Mouse (Mus musculus): Measurements from ENCODE around the gene Mrgprh. TPM values are rescaled to one million over a fixed set of nuclear protein-coding genes. Genes with fewer than 3 reads are reported as not detected.

Gene Mrgprh
- polyA plus RNA-seq (2016; fragmentation: Nextera tagmentation; extraction: Ambion mirVana): not detected in 2 replicates

DNA sequence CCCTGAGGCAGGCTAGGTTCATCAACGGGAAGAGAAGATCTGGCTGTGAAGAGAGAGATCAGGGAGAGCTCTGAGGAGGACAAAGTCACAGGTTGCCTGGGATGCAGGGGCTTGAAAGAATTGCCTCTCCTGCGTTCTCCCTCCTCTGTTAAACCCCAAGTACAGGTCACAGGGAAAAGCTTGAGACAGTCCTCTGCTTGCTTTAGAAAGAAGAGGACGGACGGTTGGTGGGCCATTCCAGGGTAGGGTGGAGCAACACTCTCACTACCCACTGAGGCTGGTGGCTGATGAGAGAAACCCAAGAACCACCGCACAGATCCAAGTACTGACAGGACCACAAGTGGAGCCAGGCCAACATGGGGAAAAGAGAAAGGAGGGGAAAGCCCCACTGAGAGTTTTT is at the start of gene Mrgprh:
Gene Mrgprh (plus strand): TSS at position 301 of the 400 bp plus-strand sequence.
- H3K9me3 ChIP-seq: no peaks in the 10 kb centered on the region
- H3K36me3 ChIP-seq (replicated peaks): no peaks in the 10 kb centered on the region
- H3K4me3 ChIP-seq: no peak within 1 kb of the TSS
- WGBS: 85% methylated on average over 5 of the region's 5 CpGs
- H3K27ac ChIP-seq: no peak within 1 kb of the TSS
- peaks cover 4% of the 10 kb centered on the region; the same call in 1 of the 2 replicates for H3K4me1 ChIP-seq
- H3K27me3 ChIP-seq (ENCODE audit: poor library complexity, severe bottlenecking): peaks cover 16% of the 10 kb centered on the region
- no peak for DNase-seq (ENCODE audit: extremely low spot score, low spot score)

DNA sequence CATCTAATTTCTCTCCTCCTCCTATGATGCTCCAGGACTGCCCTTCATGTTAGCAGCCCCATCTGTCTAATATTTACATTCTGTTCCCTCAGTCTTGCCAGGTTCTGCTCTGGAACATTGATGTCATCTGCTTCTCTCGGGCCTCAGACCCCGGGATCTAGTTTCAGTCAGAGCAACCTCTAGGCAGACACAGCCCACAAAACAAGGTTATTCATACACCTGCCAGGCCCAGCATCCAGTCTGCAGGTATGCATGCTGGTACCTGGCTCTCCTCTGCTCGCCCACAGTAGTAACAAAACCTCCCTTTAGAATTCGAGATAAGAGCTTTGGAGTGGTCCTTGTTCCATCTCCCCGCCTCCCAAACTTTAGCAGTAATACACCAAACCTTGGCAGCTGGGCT is 45.5 kb upstream of the Mrgprh start:
- 87% methylated on average over 5 of the region's 5 CpGs for WGBS
- Histone ChIP-seq H3K36me3 (replicated peaks) (no peaks in the 10 kb centered on the region), H3K9me3 (peaks cover 6% of the 10 kb centered on the region; the same call in 1 of the 2 replicates), H3K4me1 (no peaks in the 10 kb centered on the region), H3K4me3 (no peak overlapping the region), H3K27me3 (ENCODE audit: poor library complexity, severe bottlenecking) (no peaks in the 10 kb centered on the region), H3K27ac (no peak overlapping the region)
- DNase-seq (ENCODE audit: extremely low spot score, low spot score): no peak

DNA sequence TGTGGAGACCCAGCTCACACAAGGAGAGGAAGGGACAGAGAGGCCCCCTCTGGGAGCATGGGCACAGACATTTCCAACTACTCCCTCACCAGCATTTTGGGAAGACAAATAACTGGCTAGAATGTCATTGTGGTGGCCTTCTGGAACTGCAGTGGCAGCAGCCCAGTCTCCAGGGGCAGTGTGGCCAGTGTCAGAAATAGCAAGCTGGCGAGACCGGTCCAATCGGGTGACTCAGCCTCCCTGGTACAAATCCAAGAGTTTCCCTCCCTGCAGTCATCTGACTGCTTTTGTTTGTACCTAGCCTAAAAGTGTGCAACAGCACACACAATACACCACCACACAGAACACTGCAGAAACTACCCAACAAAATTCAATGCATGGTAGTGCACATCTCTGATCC is 43.6 kb upstream of the Mrgprh start:
- Histone ChIP-seq H3K9me3 (no peaks in the 10 kb centered on the region), H3K27ac (no peak overlapping the region), H3K4me1 (no peaks in the 10 kb centered on the region), H3K36me3 (replicated peaks) (no peaks in the 10 kb centered on the region), H3K4me3 (no peak overlapping the region), H3K27me3 (ENCODE audit: poor library complexity, severe bottlenecking) (no peaks in the 10 kb centered on the region)
- DNase-seq (ENCODE audit: extremely low spot score, low spot score): no peak
- 95% methylated on average over 3 of the region's 3 CpGs for WGBS

DNA sequence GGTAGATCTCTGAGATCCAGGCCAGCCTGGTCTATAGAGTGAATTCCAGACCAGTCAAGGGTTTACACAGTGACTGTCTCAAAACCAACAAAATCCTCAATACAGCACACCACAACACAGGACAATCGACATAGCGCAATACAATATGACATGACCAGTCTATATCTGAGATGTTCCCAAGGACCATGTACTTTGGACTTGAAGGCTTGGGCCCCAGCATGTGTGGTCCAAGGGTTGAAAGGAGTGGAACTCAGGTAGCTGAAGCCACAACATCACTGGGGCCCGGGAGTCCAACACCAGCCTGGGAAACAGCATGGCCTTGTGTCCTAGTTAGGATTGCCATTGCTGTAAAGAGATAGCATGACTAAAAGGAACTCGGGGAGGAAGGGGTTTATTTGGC is 43.2 kb upstream of the Mrgprh start:
- no peaks in the 10 kb centered on the region for H3K27me3 ChIP-seq (ENCODE audit: poor library complexity, severe bottlenecking)
- no peaks in the 10 kb centered on the region for H3K36me3 ChIP-seq (replicated peaks)
- no peaks in the 10 kb centered on the region for H3K4me1 ChIP-seq
- H3K4me3 ChIP-seq: no peak overlapping the region
- no peaks in the 10 kb centered on the region for H3K9me3 ChIP-seq
- no peak overlapping the region for H3K27ac ChIP-seq
- DNase-seq (ENCODE audit: extremely low spot score, low spot score): no peak
- WGBS: 91% methylated on average over 4 of the region's 4 CpGs

DNA sequence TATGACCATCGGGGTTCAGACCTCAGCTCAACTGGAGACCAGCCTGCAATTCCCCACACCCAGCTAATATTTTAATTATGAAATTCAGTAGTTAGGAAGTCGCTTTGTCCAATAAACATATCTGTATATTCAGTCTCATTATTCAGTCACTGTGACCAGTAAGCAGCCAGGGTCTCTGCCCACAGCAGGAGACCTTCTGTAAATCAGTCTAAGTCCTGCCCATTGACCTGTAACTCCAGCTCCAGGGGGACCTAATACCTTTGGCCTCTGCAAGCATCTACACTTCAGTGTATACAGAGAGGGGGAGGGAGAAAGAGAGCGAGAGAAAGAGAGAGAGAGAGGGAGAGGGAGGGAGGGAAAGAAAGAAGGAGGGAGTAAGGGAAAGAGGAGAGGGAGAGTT is 41.5 kb upstream of the Mrgprh start:
- H3K36me3 ChIP-seq (replicated peaks): no peaks in the 10 kb centered on the region
- no peak for DNase-seq (ENCODE audit: extremely low spot score, low spot score)
- no peak overlapping the region for H3K4me3 ChIP-seq
- no peaks in the 10 kb centered on the region for H3K27me3 ChIP-seq (ENCODE audit: poor library complexity, severe bottlenecking)
- no peak overlapping the region for H3K27ac ChIP-seq
- 72% methylated on average over 3 of the region's 3 CpGs for WGBS
- H3K4me1 ChIP-seq: no peaks in the 10 kb centered on the region
- H3K9me3 ChIP-seq: no peaks in the 10 kb centered on the region

DNA sequence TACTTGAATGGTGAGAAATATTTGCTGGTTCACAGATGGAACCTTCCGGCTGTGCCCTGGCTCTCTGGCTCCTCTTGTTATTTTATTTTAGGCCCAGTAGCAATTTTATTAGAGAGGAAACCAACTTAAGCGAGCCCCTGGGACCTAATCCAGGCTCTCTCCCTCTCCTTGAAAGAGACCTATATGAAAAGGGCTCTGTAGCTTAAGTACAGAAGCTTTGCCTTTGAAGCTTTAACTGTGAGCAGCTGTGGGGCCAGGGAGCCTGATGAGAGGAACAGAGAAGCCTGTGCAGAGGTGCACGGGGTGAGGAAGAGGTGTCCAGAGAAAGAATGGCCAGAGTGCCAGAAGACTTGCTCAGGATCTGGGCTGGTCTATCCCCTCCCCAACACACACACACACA is 41.0 kb upstream of the Mrgprh start:
- Histone ChIP-seq H3K4me1 (no peaks in the 10 kb centered on the region), H3K4me3 (no peak overlapping the region), H3K27ac (no peak overlapping the region), H3K9me3 (no peaks in the 10 kb centered on the region), H3K27me3 (ENCODE audit: poor library complexity, severe bottlenecking) (no peaks in the 10 kb centered on the region), H3K36me3 (replicated peaks) (no peaks in the 10 kb centered on the region)
- 67% methylated on average over 3 of the region's 3 CpGs for whole genome bisulfite sequencing
- no peak for DNase-seq (ENCODE audit: extremely low spot score, low spot score)

DNA sequence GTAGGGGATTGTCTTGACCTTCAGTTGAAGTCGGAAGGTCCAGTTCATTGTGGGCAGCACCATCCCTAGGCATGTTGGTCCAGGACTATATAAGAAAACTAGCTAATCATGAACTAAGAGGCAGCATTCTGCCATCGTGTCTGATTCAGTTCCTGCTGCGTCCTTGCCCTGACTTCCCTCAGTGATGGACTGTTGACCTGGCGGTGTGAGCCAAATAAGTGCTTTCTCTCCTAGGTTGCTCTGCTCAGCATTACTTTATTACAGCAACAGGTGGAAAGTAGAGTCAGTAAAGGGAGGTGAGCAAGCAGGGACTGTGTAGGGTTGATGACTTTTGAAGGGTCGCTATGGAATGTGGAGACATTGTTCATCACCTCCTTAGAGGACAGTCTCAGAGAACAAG is 40.1 kb upstream of the Mrgprh start:
- no peak for DNase-seq (ENCODE audit: extremely low spot score, low spot score)
- Histone ChIP-seq H3K4me1 (no peaks in the 10 kb centered on the region), H3K4me3 (no peak overlapping the region), H3K27me3 (ENCODE audit: poor library complexity, severe bottlenecking) (no peaks in the 10 kb centered on the region), H3K9me3 (no peaks in the 10 kb centered on the region), H3K27ac (no peak overlapping the region), H3K36me3 (replicated peaks) (no peaks in the 10 kb centered on the region)
- WGBS: 95% methylated on average over 5 of the region's 5 CpGs

DNA sequence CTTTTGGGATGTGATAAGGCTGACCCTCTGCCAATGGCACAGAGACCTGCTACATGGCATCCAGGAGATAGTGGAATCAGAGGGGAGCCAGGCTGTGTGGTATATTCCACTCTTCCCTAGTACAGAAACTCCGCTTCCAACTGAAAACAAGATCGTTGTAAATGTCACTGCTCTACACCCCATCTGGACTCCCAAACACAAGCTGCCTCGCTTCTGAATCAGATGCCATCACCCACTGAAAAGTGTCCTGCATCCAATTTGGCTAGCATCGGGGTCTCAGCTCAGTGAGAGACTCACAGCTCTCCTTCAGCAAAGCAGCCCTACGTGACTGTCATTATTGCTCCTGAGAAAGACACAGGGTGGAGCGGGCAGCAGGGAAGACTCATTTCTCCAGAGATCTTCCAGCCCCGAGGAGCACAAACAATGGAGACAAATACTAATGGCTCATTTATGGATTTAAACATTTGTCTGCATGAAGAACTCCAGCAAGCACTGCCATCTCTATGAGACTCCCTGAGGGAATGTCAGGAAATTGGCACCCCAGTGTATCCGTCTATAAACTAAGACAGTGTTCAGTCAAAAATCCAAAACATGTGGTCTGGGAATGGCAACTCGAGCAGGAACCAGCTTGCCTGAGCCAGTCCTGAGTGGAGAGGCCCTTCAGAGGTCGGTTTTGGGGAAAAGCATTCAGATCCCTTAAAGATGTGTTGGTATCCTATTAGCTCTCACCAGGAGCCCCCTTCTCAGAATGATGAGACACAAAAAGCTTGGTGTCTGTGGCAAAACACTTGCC is 36.2 kb upstream of the Mrgprh start:
- Histone ChIP-seq H3K27ac (no peak overlapping the region), H3K27me3 (ENCODE audit: poor library complexity, severe bottlenecking) (no peaks in the 10 kb centered on the region), H3K9me3 (no peaks in the 10 kb centered on the region), H3K36me3 (replicated peaks) (no peaks in the 10 kb centered on the region), H3K4me3 (no peak overlapping the region), H3K4me1 (no peaks in the 10 kb centered on the region)
- DNase-seq (ENCODE audit: extremely low spot score, low spot score): no peak
- WGBS: 75% methylated on average over 10 of the region's 10 CpGs

DNA sequence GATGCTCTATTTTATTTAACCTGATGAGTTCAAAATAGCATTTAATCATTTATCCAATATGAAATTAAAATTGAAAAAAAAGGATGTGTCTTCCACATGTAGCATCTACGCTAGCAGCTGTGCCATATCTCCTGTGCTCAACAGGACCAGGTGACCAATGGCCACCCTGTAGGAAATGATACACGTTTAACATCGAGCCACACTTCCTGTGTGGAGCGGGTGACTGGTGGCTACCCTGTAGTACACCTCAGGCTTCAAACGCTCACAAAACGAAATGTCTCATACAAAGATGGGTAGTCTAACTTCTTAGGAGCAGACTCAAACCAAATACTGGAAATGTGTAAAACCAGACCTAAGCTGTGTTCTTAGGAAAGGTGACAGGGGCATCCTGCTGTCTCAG is 32.0 kb upstream of the Mrgprh start:
- Histone ChIP-seq H3K4me3 (no peak overlapping the region), H3K9me3 (no peaks in the 10 kb centered on the region), H3K27ac (no peak overlapping the region), H3K4me1 (peaks cover 6% of the 10 kb centered on the region; the same call in 1 of the 2 replicates), H3K36me3 (replicated peaks) (no peaks in the 10 kb centered on the region), H3K27me3 (ENCODE audit: poor library complexity, severe bottlenecking) (no peaks in the 10 kb centered on the region)
- WGBS: 89% methylated on average over 6 of the region's 6 CpGs
- no peak for DNase-seq (ENCODE audit: extremely low spot score, low spot score)

DNA sequence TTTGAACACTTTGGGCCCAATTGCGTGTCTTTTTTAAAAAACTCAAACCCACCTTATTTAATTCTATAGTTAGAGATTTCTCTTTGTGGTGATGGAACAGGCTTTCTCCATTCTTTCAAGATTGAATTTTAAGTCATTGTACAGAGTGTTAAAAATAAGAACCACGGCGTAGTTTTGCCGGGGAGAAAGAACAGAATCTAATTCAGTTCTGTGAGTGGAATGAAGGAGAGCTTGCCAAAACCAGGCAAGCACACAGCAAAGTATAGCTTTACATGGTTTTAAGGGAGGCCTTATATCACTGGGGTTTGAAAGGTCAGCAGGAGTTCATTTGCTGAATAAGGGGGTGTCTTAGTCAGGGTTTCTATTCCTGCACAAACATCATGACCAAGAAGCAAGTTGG is 31.3 kb upstream of the Mrgprh start:
- H3K27me3 ChIP-seq (ENCODE audit: poor library complexity, severe bottlenecking): no peaks in the 10 kb centered on the region
- DNase-seq (ENCODE audit: extremely low spot score, low spot score): no peak

DNA sequence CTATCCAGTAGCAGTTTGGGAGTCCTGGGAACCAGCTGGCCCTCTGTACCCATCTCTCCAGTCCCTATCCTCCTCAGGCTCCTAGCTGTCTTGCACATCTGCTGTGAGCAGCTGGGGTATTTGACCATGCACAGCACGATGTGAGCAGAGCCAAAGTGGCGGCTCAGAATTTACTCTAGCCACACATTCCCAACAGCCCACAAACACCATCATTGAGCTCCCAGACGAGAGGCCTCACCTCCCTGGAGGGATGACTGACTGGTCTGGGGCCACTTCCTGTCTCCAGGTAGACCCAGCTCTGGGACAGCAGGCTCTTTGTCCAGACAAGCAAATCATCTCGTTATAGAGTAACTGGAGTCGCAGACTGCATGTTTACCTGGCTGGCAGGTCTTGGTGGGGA is 30.0 kb upstream of the Mrgprh start:
- Histone ChIP-seq H3K9me3 (no peaks in the 10 kb centered on the region), H3K27ac (no peak overlapping the region), H3K4me3 (no peak overlapping the region), H3K27me3 (ENCODE audit: poor library complexity, severe bottlenecking) (no peaks in the 10 kb centered on the region), H3K4me1 (peaks cover 6% of the 10 kb centered on the region; the same call in 1 of the 2 replicates), H3K36me3 (replicated peaks) (no peaks in the 10 kb centered on the region)
- no peak for DNase-seq (ENCODE audit: extremely low spot score, low spot score)
- WGBS: 60% methylated on average over 5 of the region's 5 CpGs

More for the DNA sequence above, 31.3 kb upstream of the Mrgprh start:
- H3K36me3 ChIP-seq (replicated peaks): no peaks in the 10 kb centered on the region
- 90% methylated on average over 4 of the region's 4 CpGs for WGBS
- no peaks in the 10 kb centered on the region for H3K9me3 ChIP-seq
- no peak overlapping the region for H3K4me3 ChIP-seq
- peaks cover 6% of the 10 kb centered on the region; the same call in 1 of the 2 replicates for H3K4me1 ChIP-seq
- H3K27ac ChIP-seq: no peak overlapping the region

DNA sequence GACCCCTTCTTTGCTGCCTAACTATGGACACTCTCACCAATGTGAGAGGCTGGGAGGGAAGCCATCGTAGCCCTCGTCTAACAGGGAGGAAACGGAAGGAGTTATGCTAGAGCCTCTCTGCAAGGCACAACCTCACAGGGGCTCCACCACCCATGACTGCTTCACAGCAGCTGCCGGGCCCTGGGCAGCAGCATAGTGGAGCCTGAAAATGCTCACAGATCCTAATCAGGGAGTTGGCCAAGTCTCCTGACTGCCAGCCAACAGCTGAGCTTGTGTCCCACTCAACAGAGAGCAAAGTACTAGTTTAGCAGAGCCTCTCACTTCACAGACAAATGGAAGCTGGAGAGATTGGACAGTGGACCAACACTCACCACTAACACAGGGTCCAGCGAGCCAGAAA is 29.4 kb upstream of the Mrgprh start:
- DNase-seq (ENCODE audit: extremely low spot score, low spot score): no peak
- 83% methylated on average over 5 of the region's 5 CpGs for WGBS

DNA sequence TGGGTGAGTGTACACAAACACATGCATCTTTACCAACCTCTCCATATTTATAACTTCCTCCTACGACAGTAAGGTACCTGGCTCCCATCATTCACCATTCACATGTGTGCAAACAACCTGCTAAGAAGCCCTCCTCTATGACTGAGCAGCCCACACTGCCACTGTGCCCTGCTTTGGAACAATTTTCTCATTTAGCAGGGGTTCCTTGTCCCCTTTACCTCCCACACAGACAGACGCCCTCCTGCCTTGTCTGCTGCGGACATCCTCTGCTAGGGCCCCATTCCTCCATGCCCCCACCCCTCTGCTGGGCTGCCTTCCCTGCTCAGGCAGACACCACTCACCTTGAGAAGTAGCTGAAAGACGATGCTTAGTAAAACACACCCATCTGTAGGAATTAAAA is 28.1 kb upstream of the Mrgprh start:
- Histone ChIP-seq H3K4me1 (peaks cover 6% of the 10 kb centered on the region; the same call in 1 of the 2 replicates), H3K36me3 (replicated peaks) (no peaks in the 10 kb centered on the region), H3K9me3 (no peaks in the 10 kb centered on the region), H3K4me3 (no peak overlapping the region), H3K27me3 (ENCODE audit: poor library complexity, severe bottlenecking) (no peaks in the 10 kb centered on the region), H3K27ac (no peak overlapping the region)
- WGBS: 79% methylated on average over 4 of the region's 4 CpGs
- DNase-seq (ENCODE audit: extremely low spot score, low spot score): no peak

More for the DNA sequence above, 29.4 kb upstream of the Mrgprh start:
- no peaks in the 10 kb centered on the region for H3K27me3 ChIP-seq (ENCODE audit: poor library complexity, severe bottlenecking)
- H3K4me3 ChIP-seq: no peak overlapping the region
- H3K27ac ChIP-seq: no peak overlapping the region
- no peaks in the 10 kb centered on the region for H3K36me3 ChIP-seq (replicated peaks)
- peaks cover 6% of the 10 kb centered on the region; the same call in 1 of the 2 replicates for H3K4me1 ChIP-seq
- H3K9me3 ChIP-seq: no peaks in the 10 kb centered on the region

Measured in forebrain, embryonic 10.5 days (tissue).